ENCODE assay signal across 7 mouse cellular contexts in the genomic region with DNA sequence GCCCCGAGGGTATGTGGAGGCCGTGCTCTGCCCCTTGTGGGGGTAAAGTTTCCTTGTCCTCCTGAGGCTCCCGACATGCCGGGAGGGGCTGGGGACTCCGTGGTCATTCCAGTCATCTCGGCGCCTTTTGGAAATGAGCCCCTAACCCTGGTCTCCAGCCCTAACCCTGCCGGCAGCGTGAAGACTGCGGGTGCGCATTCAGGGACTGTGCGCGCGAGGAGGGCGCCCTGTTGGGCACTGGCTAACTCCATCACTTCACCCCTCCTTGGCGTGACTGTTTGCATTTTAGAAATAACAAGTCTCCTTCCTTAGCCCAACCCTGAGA. TPM values are rescaled to one million over a fixed set of nuclear protein-coding genes. Genes with fewer than 3 reads are reported as not detected.
DNase-seq lines count a peak whose midpoint lies in the region; ATAC-seq lines count a peak whose summit lies in the region.

No protein-coding gene starts in this region.

- WGBS in lung, embryonic 16.5 days = under 1% methylated on average over 16 of the region's 16 CpGs
- WGBS in forebrain, embryonic 16.5 days = under 1% methylated on average over 16 of the region's 16 CpGs
- 2% methylated on average over 16 of the region's 16 CpGs for WGBS in liver, embryonic 11.5 days
- 0% methylated on average over 16 of the region's 16 CpGs for WGBS in stomach, embryonic 16.5 days

- no peak overlapping the region for H3K27ac ChIP-seq in lung, embryonic 16.5 days (ENCODE audit: low read length)
- no peak overlapping the region for H3K27ac ChIP-seq in forebrain, embryonic 16.5 days (ENCODE audit: low read length)
- H3K27ac ChIP-seq in liver, embryonic 11.5 days (ENCODE audit: low read depth, low read length) = no peak overlapping the region
- no peak overlapping the region for H3K27ac ChIP-seq in stomach, embryonic 16.5 days (ENCODE audit: low read length)

- ATAC-seq in lung, embryonic 16.5 days (ENCODE audit: low read depth) = peak; percentile 31; the same call in 1 of the 2 replicates
- no peak for ATAC-seq in forebrain, embryonic 16.5 days
- ATAC-seq in liver, embryonic 11.5 days (replicated peaks; ENCODE audit: low FRiP score) = no peak
- ATAC-seq in stomach, embryonic 16.5 days (ENCODE audit: insufficient read depth, low FRiP score) = no peak

- H3K4me1 ChIP-seq in lung, embryonic 16.5 days (replicated peaks; ENCODE audit: control insufficient read depth, insufficient read depth, low read length) = peaks cover 3% of the 10 kb centered on the region; the same call in 1 of the 2 replicates
- H3K4me1 ChIP-seq in forebrain, embryonic 16.5 days (replicated peaks; ENCODE audit: control insufficient read depth, insufficient read depth, low read length) = peaks cover 33% of the 10 kb centered on the region
- no peaks in the 10 kb centered on the region for H3K4me1 ChIP-seq in liver, embryonic 11.5 days (replicated peaks; ENCODE audit: control insufficient read depth, insufficient read depth, low read length)
- H3K4me1 ChIP-seq in stomach, embryonic 16.5 days (ENCODE audit: control insufficient read depth, insufficient read depth, low read length) = peaks cover 17% of the 10 kb centered on the region; the same call in 1 of the 2 replicates

- H3K36me3 ChIP-seq in lung, embryonic 16.5 days (ENCODE audit: control insufficient read depth, insufficient read depth, low read length) = no peaks in the 10 kb centered on the region
- no peaks in the 10 kb centered on the region for H3K36me3 ChIP-seq in forebrain, embryonic 16.5 days (ENCODE audit: control insufficient read depth, insufficient read depth)
- H3K36me3 ChIP-seq in liver, embryonic 11.5 days (ENCODE audit: control insufficient read depth, insufficient read depth, low read length) = no peaks in the 10 kb centered on the region
- no peaks in the 10 kb centered on the region for H3K36me3 ChIP-seq in stomach, embryonic 16.5 days (ENCODE audit: control insufficient read depth, insufficient read depth, low read length)

- H3K27me3 ChIP-seq in lung, embryonic 16.5 days (ENCODE audit: control insufficient read depth, insufficient read depth, low read depth, low read length) = peaks cover 43% of the 10 kb centered on the region
- peaks cover 17% of the 10 kb centered on the region for H3K27me3 ChIP-seq in forebrain, embryonic 16.5 days (replicated peaks; ENCODE audit: control insufficient read depth, insufficient read depth, low read length)
- peaks cover 64% of the 10 kb centered on the region for H3K27me3 ChIP-seq in liver, embryonic 11.5 days (replicated peaks; ENCODE audit: control insufficient read depth, insufficient read depth, low read length)
- peaks cover 33% of the 10 kb centered on the region for H3K27me3 ChIP-seq in stomach, embryonic 16.5 days (ENCODE audit: control insufficient read depth, insufficient read depth, low read length)

- H3K4me2 ChIP-seq in lung, embryonic 16.5 days (ENCODE audit: low read depth, low read length) = peak overlapping the region; percentile 93
- peak overlapping the region; percentile 98 for H3K4me2 ChIP-seq in forebrain, embryonic 16.5 days (ENCODE audit: low read length)
- H3K4me2 ChIP-seq in liver, embryonic 11.5 days = peak overlapping the region; percentile 71
- H3K4me2 ChIP-seq in stomach, embryonic 16.5 days (ENCODE audit: low read depth, low read length) = peak overlapping the region; percentile 72

- peak overlapping the region; percentile 55 for H3K4me3 ChIP-seq in lung, embryonic 16.5 days (ENCODE audit: low read length)
- H3K4me3 ChIP-seq in forebrain, embryonic 16.5 days (replicated peaks; ENCODE audit: low read length) = peak overlapping the region; percentile 67
- H3K4me3 ChIP-seq in liver, embryonic 11.5 days (ENCODE audit: low read depth, low read length) = peak overlapping the region; percentile 50
- peak overlapping the region; percentile 54 for H3K4me3 ChIP-seq in stomach, embryonic 16.5 days (replicated peaks; ENCODE audit: low read length)

- H3K9ac ChIP-seq in lung, embryonic 16.5 days (ENCODE audit: low read length) = peak overlapping the region; percentile 55
- H3K9ac ChIP-seq in forebrain, embryonic 16.5 days (replicated peaks; ENCODE audit: low read depth, low read length) = peak overlapping the region; percentile 70
- H3K9ac ChIP-seq in liver, embryonic 11.5 days (ENCODE audit: low read depth, low read length) = no peak overlapping the region
- H3K9ac ChIP-seq in stomach, embryonic 16.5 days (ENCODE audit: low read length) = peak overlapping the region; percentile 67

- no peaks in the 10 kb centered on the region for H3K9me3 ChIP-seq in lung, embryonic 16.5 days (ENCODE audit: control insufficient read depth, low read length)
- no peaks in the 10 kb centered on the region for H3K9me3 ChIP-seq in forebrain, embryonic 16.5 days (ENCODE audit: control insufficient read depth, low read length)
- no peaks in the 10 kb centered on the region for H3K9me3 ChIP-seq in liver, embryonic 11.5 days (ENCODE audit: control insufficient read depth, low read length)
- no peaks in the 10 kb centered on the region for H3K9me3 ChIP-seq in stomach, embryonic 16.5 days (replicated peaks; ENCODE audit: control insufficient read depth, low read length)

- DNase-seq in lung, postnatal 36 days = no peak
- DNase-seq in liver, embryonic 11.5 days (ENCODE audit: low spot score) = no peak
- DNase-seq in urinary bladder, postnatal 4 days (ENCODE audit: low spot score in 2 of 2) = no peak
- DNase-seq in urinary bladder, postnatal 36 days (ENCODE audit: low spot score in 2 of 2) = no peak

RNA-seq across cellular contexts. Expression of a gene that starts 4.0 kb away (rescaled TPM):
- 0.45 and 0.46 TPM in 2 replicates for polyA plus RNA-seq in lung, embryonic 16.5 days (2015; fragmentation: Nextera tagmentation; extraction: Ambion mirVana)
- polyA plus RNA-seq in forebrain, embryonic 16.5 days (2015; fragmentation: Nextera tagmentation; extraction: Ambion mirVana) = 6.9 and 9.9 TPM in 2 replicates
- polyA plus RNA-seq in liver, embryonic 11.5 days (2014; fragmentation: Nextera tagmentation; extraction: Ambion mirVana) = 1.2 and 1.6 TPM in 2 replicates
- polyA plus RNA-seq in stomach, embryonic 16.5 days (2015; fragmentation: Nextera tagmentation; extraction: Ambion mirVana) = 0.81 and 1.2 TPM in 2 replicates

RNA-seq across cellular contexts. Expression of a gene that starts 53.0 kb away (rescaled TPM):
- polyA plus RNA-seq in lung, embryonic 16.5 days (2015; fragmentation: Nextera tagmentation; extraction: Ambion mirVana) = 0.09 and 0.30 TPM in 2 replicates
- 0.13 and 0.15 TPM in 2 replicates for polyA plus RNA-seq in forebrain, embryonic 16.5 days (2015; fragmentation: Nextera tagmentation; extraction: Ambion mirVana)
- 0.10 and 0.16 TPM in 2 replicates for polyA plus RNA-seq in liver, embryonic 11.5 days (2014; fragmentation: Nextera tagmentation; extraction: Ambion mirVana)
- polyA plus RNA-seq in stomach, embryonic 16.5 days (2015; fragmentation: Nextera tagmentation; extraction: Ambion mirVana) = 0.94 TPM in 2 replicates
